Mouse (Mus musculus): Measurements from ENCODE around the gene C8a. TPM values are rescaled to one million over a fixed set of nuclear protein-coding genes. Genes with fewer than 3 reads are reported as not detected.

Gene C8a
- total and polyA plus RNA-seq, 2 experiments from 2014 or later = not detected

DNA sequence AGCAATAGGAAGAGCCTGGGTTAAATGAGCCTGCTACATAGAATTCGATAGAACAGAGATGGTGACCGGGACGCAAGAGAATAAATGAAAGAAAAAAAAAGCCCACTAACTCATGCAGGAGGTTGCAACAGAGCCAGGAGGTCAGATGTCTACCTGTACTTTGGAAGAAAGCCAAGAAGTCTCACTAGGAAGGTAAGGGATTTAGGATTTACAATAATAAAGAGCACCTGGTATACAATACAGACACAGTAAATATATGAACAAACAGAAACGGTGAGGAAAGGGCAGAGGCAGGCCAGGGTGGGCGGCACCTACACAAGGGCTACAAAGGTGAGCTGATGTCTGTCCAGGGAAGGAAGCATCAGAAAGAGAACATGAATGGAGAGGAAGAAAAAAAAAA, 34.0 kb downstream of the C8a start:
- no peaks in the 10 kb centered on the region for H3K36me3 ChIP-seq (ENCODE audit: insufficient read depth)
- DNase-seq (no peak), ATAC-seq (no peak)
- H3K27me3 ChIP-seq (ENCODE audit: insufficient read depth, low read length) = no peaks in the 10 kb centered on the region
- H3K4me2 ChIP-seq (ENCODE audit: low read depth) = no peak overlapping the region
- no peak overlapping the region for H3K27ac ChIP-seq (ENCODE audit: low read depth, low read length)
- no peaks in the 10 kb centered on the region for H3K9me3 ChIP-seq (ENCODE audit: low read length)
- H3K4me1 ChIP-seq (ENCODE audit: insufficient read depth) = no peaks in the 10 kb centered on the region
- WGBS = 86% methylated on average over 5 of the region's 5 CpGs
- TF ChIP-seq CTCF (IDR thresholded peaks at IDR 0.05; ENCODE audit: low read depth) = no peak
- no peak overlapping the region for H3K9ac ChIP-seq
- no peak overlapping the region for H3K4me3 ChIP-seq (ENCODE audit: low read depth, low read length)

DNA sequence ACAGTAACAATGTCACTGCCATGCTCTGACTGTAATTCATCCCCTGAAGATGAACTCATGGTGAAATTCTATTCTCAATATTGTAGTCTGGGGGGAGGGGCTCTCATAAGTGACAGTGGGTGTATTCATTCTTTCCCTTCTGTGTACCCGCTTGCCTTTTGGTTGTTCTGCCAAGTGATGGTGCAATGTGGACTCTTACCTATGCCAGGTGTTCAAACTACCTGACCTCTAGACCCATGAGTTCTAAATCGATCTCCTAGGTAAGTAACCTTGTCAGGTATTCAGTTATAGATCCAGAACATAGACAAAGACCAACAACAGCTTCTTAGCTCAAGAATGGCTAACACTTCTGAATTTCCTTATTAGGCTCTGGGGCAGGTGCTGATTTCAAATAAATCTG, 37.9 kb downstream of the C8a start:
- WGBS = 79% methylated on average over 2 of the region's 2 CpGs
- Histone ChIP-seq H3K4me3 (ENCODE audit: low read depth, low read length) (no peak overlapping the region), H3K9me3 (ENCODE audit: low read length) (no peaks in the 10 kb centered on the region), H3K27ac (ENCODE audit: low read depth, low read length) (no peak overlapping the region), H3K9ac (no peak overlapping the region), H3K4me1 (ENCODE audit: insufficient read depth) (no peaks in the 10 kb centered on the region), H3K4me2 (ENCODE audit: low read depth) (no peak overlapping the region), H3K27me3 (ENCODE audit: insufficient read depth, low read length) (no peaks in the 10 kb centered on the region), H3K36me3 (ENCODE audit: insufficient read depth) (no peaks in the 10 kb centered on the region)
- no peak for TF ChIP-seq CTCF (IDR thresholded peaks at IDR 0.05; ENCODE audit: low read depth)
- ATAC-seq (no peak), DNase-seq (no peak)

DNA sequence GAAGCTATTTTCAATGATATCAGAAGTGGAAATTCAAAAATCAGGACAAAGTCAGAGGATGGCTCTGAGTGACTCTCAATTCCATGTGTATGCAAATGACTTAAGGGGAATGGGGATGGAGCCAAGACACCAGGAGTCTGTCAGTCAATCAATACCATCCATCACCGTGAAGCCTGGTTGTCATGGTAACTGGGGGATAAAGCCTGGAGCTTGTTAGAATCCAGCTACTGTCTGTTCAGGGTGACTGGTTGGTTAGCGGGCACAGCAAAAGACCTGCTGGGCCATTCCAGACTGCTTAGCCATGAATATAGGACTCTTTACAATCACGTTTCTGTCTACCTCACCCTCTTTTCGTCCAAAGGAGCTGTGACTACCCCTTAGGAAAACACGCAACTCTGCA, 41.1 kb downstream of the C8a start:
- no peak overlapping the region for H3K9ac ChIP-seq
- no peaks in the 10 kb centered on the region for H3K9me3 ChIP-seq (ENCODE audit: low read length)
- WGBS = 6% methylated on average over 5 of the region's 5 CpGs
- no peaks in the 10 kb centered on the region for H3K27me3 ChIP-seq (ENCODE audit: insufficient read depth, low read length)
- no peak for TF ChIP-seq CTCF (IDR thresholded peaks at IDR 0.05; ENCODE audit: low read depth)
- DNase-seq (peak; percentile 68), ATAC-seq (peak; percentile 81)
- H3K27ac ChIP-seq (ENCODE audit: low read depth, low read length) = no peak overlapping the region
- no peaks in the 10 kb centered on the region for H3K4me1 ChIP-seq (ENCODE audit: insufficient read depth)
- H3K4me3 ChIP-seq (ENCODE audit: low read depth, low read length) = no peak overlapping the region
- no peak overlapping the region for H3K4me2 ChIP-seq (ENCODE audit: low read depth)
- no peaks in the 10 kb centered on the region for H3K36me3 ChIP-seq (ENCODE audit: insufficient read depth)

DNA sequence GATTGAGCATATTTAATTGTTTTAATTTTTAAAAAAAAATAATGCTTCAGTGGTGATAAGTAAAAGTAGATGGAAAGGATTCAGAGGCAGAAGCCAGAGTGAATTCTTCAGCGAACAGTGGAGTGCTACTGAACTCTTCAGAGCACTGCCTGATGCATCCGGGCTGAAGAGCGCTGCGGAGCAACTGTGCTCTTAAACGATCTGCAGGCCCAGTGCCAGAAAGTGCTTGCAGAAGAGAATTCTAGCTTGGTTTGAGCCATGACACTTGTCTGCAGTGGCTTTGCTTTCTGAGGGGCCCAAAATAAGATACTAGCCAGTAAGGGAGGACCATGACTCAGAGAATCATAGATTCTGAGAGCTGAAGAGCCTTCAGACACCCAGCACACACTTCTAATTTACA, 47.3 kb downstream of the C8a start:
- Histone ChIP-seq H3K27ac (ENCODE audit: low read depth, low read length) (no peak overlapping the region), H3K4me1 (ENCODE audit: insufficient read depth) (no peaks in the 10 kb centered on the region), H3K4me3 (ENCODE audit: low read depth, low read length) (no peak overlapping the region), H3K4me2 (ENCODE audit: low read depth) (no peak overlapping the region), H3K9me3 (ENCODE audit: low read length) (no peaks in the 10 kb centered on the region), H3K27me3 (ENCODE audit: insufficient read depth, low read length) (no peaks in the 10 kb centered on the region), H3K36me3 (ENCODE audit: insufficient read depth) (no peaks in the 10 kb centered on the region), H3K9ac (no peak overlapping the region)
- 49% methylated on average over 5 of the region's 5 CpGs for WGBS
- DNase-seq (peak; percentile 75), ATAC-seq (no peak)
- no peak for TF ChIP-seq CTCF (IDR thresholded peaks at IDR 0.05; ENCODE audit: low read depth)

DNA sequence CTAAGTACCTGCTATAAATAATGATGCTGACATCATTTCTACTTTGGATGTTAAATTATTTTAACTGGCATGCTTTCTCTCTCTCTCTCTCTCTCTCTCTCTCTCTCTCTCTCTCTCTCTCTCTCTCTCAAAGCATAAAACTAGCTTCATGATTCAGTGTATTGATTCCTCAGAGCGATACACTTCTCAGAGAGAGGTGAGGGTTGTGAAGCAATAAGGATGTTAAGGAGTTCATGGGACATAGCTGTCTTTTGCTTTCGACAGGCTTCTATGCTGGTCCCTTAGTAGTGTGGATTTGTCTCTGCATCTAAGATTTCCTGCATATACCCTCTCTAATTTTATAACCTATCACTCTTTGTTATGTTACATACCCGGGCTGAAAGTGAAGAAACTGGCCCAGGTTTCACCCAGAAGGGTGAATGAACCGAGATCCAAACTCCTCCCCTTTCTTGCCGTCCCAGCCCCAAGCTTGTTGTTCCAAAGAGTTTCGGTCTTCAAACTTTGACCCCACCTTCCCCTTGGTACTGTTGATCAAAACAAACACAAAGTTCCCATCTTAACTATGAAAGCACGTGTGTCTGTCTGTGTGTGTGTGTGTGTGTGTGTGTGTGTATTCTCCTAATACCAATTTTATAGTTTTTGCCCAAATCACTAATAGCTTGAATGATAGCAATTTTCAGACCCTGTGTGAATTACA, 51.7 kb downstream of the C8a start:
- Histone ChIP-seq H3K9me3 (ENCODE audit: low read length) (no peaks in the 10 kb centered on the region), H3K4me3 (ENCODE audit: low read depth, low read length) (no peak overlapping the region), H3K4me2 (ENCODE audit: low read depth) (no peak overlapping the region), H3K36me3 (ENCODE audit: insufficient read depth) (no peaks in the 10 kb centered on the region), H3K27me3 (ENCODE audit: insufficient read depth, low read length) (no peaks in the 10 kb centered on the region), H3K9ac (no peak overlapping the region), H3K4me1 (ENCODE audit: insufficient read depth) (no peaks in the 10 kb centered on the region), H3K27ac (ENCODE audit: low read depth, low read length) (no peak overlapping the region)
- no peak for TF ChIP-seq CTCF (IDR thresholded peaks at IDR 0.05; ENCODE audit: low read depth)
- ATAC-seq = no peak
- DNase-seq = no peak
- 78% methylated on average over 7 of the region's 7 CpGs for WGBS

DNA sequence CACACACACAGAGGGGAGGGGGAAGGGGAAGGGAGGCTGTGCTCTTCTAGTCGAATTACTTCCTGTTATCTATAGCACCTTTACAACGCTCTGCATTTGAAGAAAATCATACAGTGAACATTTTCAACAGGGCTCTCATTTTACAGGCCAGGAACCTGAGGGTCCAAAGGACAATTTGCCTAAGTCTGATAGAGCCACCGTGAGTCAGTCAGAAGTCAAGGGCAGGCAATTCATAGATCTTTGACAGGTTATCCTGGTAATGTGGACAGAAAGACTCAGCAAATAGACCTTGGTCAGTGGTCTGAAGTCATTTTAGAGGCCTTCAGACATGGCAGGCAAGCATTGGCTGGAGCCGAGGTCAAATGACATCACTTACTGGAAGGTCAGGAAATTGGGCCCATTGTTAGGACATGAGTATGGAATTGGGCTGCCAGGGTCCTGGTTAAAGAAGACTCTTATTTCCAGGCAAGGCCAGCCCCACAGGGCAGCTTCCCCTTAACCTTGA, 52.5 kb downstream of the C8a start:
- ATAC-seq = no peak
- Histone ChIP-seq H3K4me2 (ENCODE audit: low read depth) (no peak overlapping the region), H3K27ac (ENCODE audit: low read depth, low read length) (no peak overlapping the region), H3K27me3 (ENCODE audit: insufficient read depth, low read length) (no peaks in the 10 kb centered on the region), H3K9ac (no peak overlapping the region), H3K36me3 (ENCODE audit: insufficient read depth) (no peaks in the 10 kb centered on the region), H3K4me1 (ENCODE audit: insufficient read depth) (no peaks in the 10 kb centered on the region), H3K9me3 (ENCODE audit: low read length) (no peaks in the 10 kb centered on the region), H3K4me3 (ENCODE audit: low read depth, low read length) (no peak overlapping the region)
- WGBS = 89% methylated on average over 4 of the region's 4 CpGs
- no peak for DNase-seq
- TF ChIP-seq CTCF (IDR thresholded peaks at IDR 0.05; ENCODE audit: low read depth) = no peak

DNA sequence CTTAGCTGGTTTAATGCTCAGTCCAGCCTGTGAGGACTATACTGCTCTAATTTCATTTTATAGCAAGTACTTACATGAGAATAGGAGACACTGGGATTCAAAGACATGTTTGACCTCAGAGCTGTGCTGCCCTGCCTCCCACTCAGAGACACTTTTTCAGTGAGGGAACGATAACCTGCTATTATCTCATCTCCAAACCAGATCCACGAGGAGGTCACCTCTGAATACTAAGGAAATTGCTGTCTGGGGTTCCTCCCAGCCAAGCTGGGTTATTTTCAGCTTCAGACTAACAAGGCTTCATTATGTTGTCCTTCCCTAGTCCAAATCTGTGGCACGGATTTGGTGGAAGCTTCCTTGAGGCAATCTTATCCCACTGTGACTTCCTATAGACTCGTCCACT, 56.3 kb downstream of the C8a start:
- 67% methylated on average over 4 of the region's 4 CpGs for WGBS
- Histone ChIP-seq H3K27ac (ENCODE audit: low read depth, low read length) (no peak overlapping the region), H3K4me3 (ENCODE audit: low read depth, low read length) (no peak overlapping the region), H3K9me3 (ENCODE audit: low read length) (no peaks in the 10 kb centered on the region), H3K27me3 (ENCODE audit: insufficient read depth, low read length) (no peaks in the 10 kb centered on the region), H3K9ac (no peak overlapping the region), H3K4me1 (ENCODE audit: insufficient read depth) (no peaks in the 10 kb centered on the region), H3K4me2 (ENCODE audit: low read depth) (no peak overlapping the region), H3K36me3 (ENCODE audit: insufficient read depth) (no peaks in the 10 kb centered on the region)
- TF ChIP-seq CTCF (IDR thresholded peaks at IDR 0.05; ENCODE audit: low read depth) = no peak
- DNase-seq (no peak), ATAC-seq (no peak)
